Mouse (Mus musculus) T-helper 17 cell (primary cell): Measurements from ENCODE around the gene Creb3l2.

Experiments used
- in situ Hi-C, 2 experiments: fragments of 300-600 bp; cut with MboI, MseI; formaldehyde crosslinking; loops; 1 replicate in 1 of 2; 2 replicates in 1 of 2; pipeline ENCODE4 v1.15.1; 2025; ENCODE audit warnings: high pct_unique_total_duplicates in 2 of 2

Creb3l2 gene

DNA sequence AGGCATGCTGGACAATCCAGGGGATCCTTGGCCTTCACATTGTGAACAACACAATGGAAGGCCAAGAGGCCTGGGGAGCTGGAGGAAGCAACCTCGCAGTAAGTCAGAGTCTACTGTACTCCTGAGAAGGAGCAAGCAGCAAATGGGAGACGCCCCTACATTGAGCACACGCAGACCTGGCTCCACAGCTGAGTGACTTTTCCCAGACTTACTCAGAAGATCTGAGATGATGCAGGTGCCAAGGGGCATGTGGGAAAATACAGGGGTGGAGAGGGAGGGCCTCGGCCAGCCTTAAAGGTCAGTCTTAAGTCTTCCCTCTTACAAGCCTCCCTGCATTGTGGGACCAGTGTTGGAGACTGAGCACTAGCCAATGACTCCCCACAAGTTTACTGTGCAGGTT is 25.2 kb downstream of the Creb3l2 start:
- in situ Hi-C loops: no loop called here

DNA sequence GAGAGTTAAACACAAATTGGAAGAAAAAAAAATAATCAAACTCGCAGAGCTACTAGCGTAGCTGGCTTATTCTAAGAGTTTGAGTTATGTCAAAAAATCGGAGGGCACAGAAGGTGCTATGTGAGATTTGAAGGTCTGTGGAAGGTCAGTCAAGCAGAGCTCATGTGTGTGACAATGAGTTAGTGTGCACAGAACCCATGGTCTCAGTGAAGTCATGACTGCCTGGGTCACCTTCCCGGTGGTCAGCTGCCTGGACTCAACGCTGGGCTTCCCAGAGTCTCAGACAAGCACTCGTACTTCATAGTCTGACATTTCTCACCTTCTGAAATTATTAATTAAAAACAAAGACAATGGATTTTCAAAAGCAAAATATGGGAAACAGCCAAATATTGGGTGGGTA is 26.4 kb downstream of the Creb3l2 start:
- in situ Hi-C loops: no loop called here

DNA sequence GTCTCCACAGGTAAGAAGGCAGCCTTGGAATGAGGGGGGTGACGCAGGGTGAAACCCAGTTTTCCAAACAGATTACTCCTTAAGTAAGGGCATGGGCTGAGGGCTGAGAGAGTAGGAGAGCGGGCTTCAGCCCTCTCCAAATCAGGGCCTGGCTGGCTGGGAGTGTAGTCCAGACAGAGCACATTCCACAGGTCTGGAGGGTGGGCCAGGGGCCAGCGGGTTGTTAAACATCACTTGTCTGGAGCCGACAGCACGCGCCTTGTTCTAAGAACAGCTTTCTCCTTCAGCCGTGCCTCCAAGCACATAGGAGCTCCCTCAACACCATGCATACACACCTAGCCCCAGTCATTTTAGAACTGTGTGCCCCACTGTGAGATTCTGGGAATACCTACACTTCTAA is 26.9 kb downstream of the Creb3l2 start:
- in situ Hi-C loops: no loop called here

DNA sequence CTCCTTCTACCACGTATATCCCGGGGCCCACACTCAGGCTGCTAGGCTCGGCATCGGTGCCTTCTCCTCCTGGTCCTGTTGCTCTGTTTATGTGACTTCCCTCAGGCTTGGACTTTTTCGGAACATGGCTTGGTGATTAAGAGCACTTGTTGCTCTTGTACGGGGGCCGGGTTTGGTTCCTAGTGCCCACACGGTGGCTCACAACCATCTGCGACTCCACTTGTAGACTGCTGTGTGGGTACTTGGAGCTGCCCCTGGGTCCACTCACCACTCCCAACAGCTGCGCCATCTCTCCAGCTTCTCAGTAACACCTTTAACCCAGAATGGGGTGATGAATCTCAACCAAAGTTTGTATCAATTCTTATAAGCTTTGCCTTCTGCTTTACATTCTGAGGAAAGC is 27.4 kb downstream of the Creb3l2 start:
- in situ Hi-C loops: no loop called here

DNA sequence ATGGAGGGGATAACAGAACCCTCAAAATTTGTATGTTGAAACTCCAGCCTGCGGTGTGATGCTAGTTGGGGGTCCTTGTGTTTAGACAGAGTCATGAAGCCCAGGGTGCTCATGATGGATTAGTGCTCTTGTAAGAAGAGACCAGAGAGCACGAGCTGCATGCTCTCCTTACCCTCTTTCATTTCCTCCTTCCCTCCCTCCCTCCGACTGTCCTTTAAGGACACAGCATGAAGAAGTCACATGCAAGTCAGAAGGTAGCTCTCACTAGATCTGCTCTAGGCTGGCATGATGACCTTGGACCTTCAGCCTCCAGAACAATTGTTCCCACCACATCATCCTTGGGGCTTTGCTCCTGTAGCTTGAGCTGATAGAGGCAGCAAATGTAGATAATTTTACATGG is 30.2 kb downstream of the Creb3l2 start:
- in situ Hi-C loops: no loop called here

DNA sequence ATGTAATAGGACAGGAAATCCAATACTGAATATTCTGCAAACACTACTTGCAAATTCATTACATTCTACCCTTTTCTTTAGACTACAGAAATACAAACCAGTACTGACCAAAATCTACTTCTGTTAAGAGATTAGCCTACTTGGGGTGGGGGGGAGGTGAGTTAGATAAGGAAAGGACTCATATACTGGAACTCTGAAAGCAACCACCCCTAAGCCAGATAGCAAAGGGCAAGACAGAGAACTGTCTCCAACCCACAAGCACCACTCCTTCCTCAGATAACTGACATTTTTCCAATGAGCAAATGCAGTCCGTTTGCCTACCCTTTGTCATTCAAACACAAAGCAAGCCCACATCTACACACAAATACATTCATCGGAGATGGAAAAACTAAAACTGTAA is 32.1 kb downstream of the Creb3l2 start:
- in situ Hi-C loops: no loop called here

DNA sequence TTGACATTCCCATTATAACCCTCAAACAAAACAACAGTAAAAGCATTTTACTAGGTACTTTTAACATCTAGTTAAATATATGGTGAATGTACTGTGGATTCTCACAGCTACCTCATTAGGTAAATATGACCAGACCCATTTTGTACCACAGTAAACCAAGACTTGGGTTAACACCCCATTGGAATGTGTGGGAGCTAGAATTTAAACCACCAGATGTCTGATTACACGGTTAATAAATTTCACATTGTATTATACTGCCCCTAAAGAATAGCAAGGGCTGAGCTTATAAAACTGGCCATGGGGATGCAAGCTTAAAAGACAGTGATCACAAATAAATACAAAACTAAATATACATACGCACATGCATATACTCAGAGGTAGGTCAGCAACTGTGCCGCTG is 34.1 kb downstream of the Creb3l2 start:
- in situ Hi-C loops: no loop called here

DNA sequence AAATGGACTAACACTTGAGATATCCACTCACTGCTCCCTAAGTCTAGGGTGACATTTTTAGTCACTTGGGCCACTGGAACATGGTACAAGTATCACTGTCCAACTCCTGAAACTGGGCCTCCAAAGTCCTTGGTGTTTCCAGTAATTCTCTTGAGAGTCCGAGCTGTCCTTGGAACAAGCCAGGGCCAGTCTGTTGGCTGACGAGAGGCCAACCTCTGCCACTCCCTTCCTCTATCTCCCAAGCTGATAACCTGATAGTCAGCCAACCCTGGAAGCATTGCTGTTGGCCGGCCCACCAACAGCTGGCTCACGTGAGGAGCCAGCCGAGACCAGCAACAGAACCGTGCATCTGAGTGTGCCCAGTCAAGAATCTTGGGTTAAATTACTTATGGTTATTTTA is 35.0 kb downstream of the Creb3l2 start:
- in situ Hi-C loops: no loop called here

DNA sequence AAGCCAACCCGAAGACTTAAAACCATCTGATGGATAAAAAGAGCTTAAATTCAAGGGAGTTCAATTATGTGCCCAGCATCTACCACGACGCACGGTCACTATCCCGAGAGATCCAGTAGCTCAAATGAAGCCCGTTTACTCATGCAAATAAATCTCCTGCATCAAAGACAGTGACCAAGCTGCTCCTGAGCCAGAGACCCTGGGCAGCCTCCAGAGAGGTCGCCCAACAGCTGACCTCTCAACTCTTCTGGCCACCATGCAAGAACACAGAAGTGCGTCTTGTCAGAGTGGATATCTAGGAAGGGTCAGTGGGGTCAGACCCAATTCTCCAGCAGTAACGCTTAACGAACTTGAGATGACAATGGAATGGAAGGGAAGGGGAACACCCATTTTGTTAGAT is 35.9 kb downstream of the Creb3l2 start:
- in situ Hi-C loops: no loop called here

DNA sequence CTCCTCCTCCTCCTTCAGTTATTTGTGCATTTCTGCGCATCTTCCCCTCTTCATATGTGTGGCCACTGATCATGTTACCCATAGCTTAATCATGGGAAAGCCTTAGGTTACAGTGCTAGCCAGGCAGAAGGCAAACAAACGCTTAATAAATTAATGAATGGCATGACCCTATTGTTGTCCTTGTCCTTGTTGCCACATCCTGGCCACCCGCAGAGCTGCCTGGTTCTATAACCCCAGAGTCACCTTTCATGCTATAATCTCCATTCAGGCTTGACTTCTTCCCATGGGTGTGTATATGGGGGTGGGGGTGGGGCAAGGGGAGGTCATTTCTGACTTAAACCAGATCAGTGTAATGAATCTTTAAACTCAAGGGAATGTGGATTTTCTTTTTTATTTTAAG is 37.6 kb downstream of the Creb3l2 start:
- in situ Hi-C loops: no loop called here

DNA sequence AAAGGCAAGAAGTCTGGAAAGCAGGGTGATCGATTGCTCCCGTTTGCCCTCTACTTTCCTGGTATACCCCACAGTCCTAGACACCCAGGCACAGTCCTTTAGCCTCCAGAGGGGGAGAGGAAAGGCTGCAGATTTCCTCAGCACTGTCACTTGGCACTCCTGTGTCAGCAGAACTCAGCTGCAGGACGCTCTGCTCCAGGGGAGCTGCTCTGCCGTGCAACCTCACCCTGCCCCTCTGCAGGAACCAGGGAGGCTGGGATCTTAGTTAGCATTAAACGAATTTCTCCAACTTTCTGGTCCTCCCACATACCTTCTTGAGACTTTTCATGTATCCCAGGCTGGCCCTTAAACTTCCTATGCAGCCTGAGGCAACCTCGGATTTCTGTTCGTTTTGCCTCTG is 40.0 kb downstream of the Creb3l2 start:
- in situ Hi-C loops: no loop called here

DNA sequence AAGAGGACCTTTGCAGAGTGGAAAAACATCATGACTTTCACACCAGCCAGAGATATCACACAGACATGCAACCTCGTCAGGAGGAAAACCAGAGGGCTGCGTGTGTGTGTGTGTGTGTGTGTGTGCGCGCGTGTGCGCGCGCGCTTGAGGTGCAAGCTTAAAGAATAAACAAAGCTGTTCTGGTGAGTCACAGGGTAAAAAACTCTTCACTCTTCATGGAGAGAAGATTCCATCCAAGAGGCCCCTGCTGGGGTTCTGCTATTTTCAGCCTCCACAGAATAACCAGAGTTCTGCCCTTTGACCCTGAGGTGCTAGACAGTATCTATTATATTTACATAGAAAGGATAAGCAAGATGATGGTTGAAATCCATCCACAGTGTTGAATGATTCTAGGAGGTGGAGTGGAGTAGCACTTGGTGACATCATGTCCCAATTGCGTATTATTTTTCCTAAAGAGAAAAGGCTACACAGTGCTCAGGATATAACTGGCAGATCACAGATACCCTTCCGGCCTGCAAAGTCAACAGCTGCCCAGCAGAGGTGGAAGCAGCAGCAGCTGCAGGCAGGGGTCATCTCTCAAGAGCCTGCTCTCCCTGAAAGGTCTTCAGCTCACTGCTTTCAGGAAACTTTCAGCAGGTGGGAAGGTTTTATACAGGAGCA is 41.0 kb downstream of the Creb3l2 start:
- in situ Hi-C loops: no loop called here

DNA sequence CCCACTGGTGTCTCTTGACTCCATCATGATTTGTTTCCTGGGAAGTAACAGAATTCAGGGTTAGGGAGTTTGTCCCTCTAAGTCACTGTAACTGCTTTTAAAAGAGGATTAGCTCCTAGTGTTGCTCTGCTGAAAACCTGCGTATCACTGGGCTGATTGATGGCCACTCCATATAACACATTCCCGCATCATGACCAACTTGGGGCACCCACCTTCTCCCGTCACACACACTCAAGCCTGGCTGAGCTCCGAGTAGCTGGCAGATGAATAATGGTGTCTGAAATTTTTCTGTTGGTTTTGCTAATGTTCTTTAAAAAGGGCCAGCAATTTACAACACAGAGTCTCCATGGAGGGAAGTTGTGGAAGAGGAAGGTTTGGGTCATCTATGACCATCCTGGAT is 41.8 kb downstream of the Creb3l2 start:
- in situ Hi-C loops: no loop called here

DNA sequence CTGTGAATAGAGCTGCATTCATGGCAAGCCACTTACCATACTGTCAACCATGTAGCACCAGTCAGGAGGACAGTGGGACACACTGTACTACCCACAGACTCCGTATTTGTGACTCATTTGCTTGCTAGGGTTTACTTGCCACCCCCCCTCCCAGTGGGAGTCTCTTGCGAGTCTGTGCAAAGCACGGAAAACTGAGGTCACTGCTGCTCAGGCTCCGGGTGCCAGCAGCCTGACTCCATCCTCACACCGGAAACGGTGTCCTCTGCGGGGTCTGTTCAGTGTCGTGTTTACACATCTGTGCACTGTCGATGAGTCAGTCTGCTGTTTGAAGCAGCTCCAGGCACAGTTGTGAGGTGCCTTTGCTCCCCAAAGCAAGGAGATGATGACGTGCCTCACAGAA is 43.0 kb downstream of the Creb3l2 start:
- in situ Hi-C loops: no loop called here

DNA sequence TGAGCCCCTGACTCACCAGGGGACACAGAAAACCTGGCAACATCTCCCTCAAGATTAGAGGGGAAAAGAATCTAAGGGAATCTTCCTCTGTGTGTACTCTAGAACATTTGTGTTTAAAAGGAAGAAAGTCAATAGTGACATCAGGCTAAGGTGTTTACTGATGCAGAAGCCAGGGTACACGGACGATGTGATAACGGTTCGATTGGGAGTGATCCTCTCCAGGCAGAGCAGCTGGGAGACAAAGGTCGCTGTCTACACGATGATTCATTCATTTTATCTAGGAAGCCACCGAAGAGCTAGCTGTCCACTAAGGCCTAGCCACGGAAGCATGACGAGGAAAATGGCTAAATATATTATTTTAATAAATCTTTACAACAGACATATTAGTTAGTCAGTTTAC is 44.0 kb downstream of the Creb3l2 start:
- in situ Hi-C loops: no loop called here

DNA sequence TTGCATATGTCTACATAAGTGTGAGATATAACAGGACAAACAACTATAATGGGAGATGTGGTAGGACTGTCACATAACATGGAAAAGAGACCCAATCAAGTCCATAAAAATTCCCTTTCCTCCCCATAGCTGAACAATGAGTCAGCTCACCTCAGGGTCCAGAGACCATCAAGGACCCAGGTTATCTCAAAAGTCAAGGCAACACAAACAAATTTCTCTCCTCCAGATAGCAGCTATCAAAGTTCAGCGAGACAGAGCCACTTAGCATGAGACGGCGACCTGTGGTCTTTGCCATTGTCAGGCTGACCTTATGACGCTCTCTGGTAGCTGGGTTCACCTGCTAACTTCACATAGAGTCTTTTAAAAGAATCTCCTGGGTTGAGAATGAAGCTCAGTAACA is 44.7 kb downstream of the Creb3l2 start:
- in situ Hi-C loops: no loop called here

DNA sequence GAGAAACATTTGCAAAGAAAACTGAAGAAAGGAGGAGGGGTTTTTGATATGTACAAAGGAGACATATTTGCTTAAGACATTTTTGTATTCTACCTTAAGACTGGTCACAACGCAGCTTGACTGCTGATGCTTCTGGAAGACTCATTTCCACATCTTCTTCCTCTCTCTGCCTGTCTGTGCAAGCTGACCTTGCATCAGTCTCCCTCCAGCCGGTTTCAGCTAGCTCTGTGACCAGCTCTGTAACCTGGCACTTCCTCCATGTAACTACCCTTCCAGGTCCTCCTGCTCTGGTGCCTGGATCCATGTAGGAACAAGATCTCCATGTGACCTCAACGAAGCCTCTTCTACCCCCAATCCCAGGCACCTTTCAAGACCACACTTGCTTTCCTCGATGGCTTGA is 45.8 kb downstream of the Creb3l2 start:
- in situ Hi-C loops: no loop called here

DNA sequence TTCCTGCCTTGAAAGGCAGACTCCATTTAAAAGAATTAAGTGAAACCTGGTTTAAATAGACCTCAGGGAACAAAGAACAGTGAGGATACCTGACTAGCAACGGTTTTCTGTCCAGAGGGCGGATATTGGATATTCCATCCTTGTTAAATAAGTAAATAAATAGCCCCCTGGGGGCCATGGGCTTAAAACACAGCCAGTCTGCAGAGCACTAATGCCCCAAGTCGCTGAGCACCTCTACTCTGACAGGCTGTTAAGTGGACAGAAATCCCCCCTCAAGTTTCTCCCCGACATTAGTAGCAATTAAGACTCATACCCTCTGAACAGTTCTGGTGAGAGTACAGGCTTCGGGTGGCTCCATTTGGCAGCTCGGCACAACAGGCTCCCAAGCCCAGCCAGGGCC is 48.7 kb downstream of the Creb3l2 start:
- in situ Hi-C loops: no loop called here

DNA sequence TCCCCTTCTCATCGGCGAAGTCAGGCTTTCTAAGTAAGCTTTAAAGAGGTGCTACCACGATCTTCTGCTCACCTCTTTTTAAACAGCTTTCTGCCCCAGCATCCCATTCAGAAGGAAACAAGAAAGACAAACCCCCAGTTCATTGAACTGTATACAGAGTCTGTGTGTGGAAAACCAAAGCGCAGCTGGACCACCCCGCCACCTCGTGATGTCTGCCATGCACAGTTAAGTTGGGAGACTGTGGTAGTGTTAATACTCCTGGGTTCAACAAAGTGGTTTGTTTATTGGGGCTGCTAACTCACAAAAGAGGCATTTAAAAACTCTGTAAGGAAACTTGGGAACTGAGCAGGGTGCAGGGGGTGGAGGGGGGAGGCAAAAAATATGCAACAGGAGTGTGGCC is 49.7 kb downstream of the Creb3l2 start:
- in situ Hi-C loops: no loop called here

DNA sequence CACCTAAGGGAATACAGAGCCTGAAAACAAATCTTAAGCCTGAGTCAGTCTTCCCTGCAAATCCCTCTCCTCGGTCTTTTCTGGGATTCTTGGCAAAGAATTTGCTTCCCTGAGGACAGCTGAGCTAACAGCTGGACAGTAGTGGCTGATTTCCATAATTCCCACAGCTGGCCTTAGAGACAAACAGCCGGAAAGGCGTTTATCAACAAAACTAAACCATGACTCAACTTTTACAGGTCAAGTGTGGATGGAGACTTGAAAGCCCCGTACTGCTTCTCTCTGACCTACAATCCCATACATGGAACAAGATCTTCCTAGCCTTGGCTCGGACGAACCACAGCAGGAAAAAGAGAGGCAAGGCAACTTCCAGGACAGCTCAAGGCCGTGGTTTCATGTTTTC is 50.6 kb downstream of the Creb3l2 start:
- in situ Hi-C loops: no loop called here

DNA sequence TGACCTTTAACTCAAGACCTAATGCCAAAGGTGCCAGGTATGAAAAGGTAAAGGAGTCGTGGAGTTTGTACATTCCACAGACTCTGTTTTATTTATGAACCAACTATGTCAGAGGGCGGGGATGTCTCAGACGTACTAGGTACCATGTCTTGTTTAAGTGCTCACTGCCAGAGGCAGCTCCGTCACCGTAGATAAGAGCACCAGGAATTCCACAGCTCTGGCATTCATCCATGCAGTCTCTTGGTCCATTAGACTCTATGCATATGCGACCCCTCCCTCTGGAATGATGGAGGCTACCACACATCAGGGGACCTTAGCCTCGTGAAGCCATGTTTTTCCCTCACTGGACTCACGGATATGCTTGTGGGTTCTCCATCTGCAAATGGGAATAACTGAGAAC is 53.0 kb downstream of the Creb3l2 start:
- in situ Hi-C loops: no loop called here

DNA sequence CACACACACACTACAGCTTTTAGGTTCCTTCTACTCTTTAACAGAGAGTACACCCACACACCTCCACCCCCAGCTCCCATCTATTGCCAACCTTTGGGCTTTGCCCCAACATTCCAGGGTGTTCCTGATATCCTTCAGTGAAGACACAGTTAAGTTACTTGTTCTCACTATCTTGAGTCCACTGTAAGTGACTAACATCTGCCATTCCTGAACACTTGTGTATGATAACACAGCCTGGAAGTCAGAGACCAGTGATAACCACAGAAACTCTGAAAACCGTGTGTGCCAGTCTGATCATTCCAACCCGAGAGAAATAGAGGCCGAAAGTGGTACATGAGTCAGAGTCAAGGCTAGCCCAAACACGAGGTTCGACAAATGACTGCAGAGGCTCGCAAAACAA is 53.4 kb downstream of the Creb3l2 start:
- in situ Hi-C loops: no loop called here

DNA sequence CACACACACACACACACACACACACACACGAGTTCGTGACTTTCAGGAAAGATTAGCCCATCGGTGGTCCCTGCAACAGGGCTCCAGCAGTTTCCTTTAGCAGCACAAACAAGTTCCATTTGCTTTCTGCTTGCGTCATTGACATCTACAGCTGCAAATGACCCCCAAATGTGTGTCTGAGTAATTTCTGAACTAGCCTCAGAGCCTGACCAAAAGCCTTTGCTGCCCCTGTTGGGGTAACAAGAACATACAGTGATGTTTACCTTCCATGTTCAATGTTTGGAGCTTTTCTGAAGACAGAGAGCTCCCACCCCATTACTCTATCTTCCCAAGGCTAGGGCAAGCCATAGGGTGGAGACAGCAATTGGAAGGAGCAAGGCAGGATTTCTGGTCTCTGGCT is 54.7 kb downstream of the Creb3l2 start:
- in situ Hi-C loops: no loop called here

DNA sequence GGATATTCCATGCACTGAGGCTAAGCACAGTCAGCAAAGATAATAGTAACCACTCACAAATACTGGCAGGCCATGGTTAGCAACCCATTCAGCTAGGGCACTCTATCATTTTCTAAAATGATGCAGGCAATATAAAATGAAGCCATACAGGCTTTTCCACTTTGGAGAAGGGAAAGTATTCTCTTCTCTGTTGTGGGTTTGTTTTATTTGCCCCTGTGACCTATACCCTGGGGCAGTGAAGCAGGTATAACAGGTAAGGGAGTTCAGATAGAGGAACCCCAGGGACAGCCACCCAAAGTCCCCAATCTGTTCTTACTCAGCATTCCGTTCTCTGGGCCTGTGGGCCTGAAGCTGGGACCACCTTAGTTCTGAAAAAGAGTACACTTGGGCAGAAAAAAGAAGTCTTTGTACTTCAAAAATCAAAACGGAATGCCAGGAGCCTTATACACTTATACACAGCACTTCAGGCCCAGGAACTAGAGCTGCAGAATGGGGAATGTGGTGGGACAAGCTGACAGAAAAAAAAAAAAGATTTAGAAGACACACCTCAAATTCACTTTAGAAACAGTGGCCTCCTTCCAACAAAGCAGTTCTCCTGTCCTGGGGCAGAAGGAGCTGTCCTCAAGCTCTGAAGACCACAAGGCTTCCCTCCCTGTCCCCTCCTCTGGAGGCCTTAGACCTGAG is 56.2 kb downstream of the Creb3l2 start:
- in situ Hi-C loops: no loop called here
